Mouse (Mus musculus): ENCODE measurements around the gene Mfap1b.

GRCm38 (mm10) chr2:121434854-121435253, 39.0 kb downstream of the Mfap1b start:
- peak in 2 of 3 experiments; percentile 44 to 65; a peak in 3 of 6 replicates for TF ChIP-seq CTCF (IDR thresholded peaks at IDR 0.05 in 2 of 3, conservative IDR thresholded peaks at IDR 0.05 in 1 of 3; ENCODE audit: control insufficient read depth in 1 of 3, insufficient read depth in 1 of 3, low read depth in 2 of 3, low read length in 3 of 3, poor library complexity in 1 of 3, severe bottlenecking in 1 of 3)
- TF ChIP-seq MAFK (IDR thresholded peaks at IDR 0.05; ENCODE audit: borderline replicate concordance, low read depth, low read length), result no peak
- no peak for TF ChIP-seq POLR2A (IDR thresholded peaks at IDR 0.05; ENCODE audit: control insufficient read depth in 1 of 2, insufficient read depth in 1 of 2, low read depth in 1 of 2, low read length in 2 of 2, poor library complexity in 1 of 2)
- TF ChIP-seq GATA1 (IDR thresholded peaks at IDR 0.05; ENCODE audit: low read depth, low read length), result no peak
- TF ChIP-seq RAD21 (IDR thresholded peaks at IDR 0.05; ENCODE audit: low read depth, low read length), result peak; percentile 33
- peak; percentile 44; the same call in 1 of the 2 replicates for TF ChIP-seq MYC (IDR thresholded peaks at IDR 0.05; ENCODE audit: low read depth, low read length)
- TF ChIP-seq NELFE (IDR thresholded peaks at IDR 0.05; ENCODE audit: low read depth, low read length), result no peak
- no peak for TF ChIP-seq ZKSCAN1 (IDR thresholded peaks at IDR 0.05; ENCODE audit: low read depth, low read length)
- no peak; the same call in 1 of the 2 replicates for TF ChIP-seq ZC3H11A (IDR thresholded peaks at IDR 0.05; ENCODE audit: low read depth, low read length)

All from MEL (cell line).